Mouse (Mus musculus): ENCODE measurements around the gene Slc4a1.
A peak's percentile ranks its signal among the peaks of the same experiment; 100 is the strongest.
"Not testable (repeated sequence)": the region's sequence is repeated elsewhere in the genome, so short reads cannot be mapped to it uniquely, and the experiment has no call there.

The Slc4a1 gene

DNA sequence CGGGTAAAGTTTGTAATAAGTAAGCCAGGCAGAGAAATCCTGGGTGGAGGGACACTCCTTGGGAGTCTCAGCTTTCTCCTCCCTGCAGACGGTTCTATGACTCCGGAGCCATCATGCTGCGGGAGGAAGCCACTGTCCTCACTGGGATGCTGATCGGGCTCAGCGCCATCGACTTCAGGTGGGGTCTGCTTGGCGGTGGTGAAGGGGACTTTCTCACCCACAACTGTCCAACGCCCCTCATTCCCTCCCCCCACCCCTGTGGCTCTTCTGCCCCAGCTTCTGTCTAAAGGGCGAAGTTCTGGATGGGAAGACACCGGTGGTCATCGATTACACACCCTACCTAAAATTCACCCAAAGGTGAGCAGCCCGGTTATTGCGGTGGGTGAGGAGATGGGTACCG lies 33.1 kb upstream of the Slc4a1 start:
- no peak for DNase-seq (ENCODE audit: low spot score in 2 of 2)

DNA sequence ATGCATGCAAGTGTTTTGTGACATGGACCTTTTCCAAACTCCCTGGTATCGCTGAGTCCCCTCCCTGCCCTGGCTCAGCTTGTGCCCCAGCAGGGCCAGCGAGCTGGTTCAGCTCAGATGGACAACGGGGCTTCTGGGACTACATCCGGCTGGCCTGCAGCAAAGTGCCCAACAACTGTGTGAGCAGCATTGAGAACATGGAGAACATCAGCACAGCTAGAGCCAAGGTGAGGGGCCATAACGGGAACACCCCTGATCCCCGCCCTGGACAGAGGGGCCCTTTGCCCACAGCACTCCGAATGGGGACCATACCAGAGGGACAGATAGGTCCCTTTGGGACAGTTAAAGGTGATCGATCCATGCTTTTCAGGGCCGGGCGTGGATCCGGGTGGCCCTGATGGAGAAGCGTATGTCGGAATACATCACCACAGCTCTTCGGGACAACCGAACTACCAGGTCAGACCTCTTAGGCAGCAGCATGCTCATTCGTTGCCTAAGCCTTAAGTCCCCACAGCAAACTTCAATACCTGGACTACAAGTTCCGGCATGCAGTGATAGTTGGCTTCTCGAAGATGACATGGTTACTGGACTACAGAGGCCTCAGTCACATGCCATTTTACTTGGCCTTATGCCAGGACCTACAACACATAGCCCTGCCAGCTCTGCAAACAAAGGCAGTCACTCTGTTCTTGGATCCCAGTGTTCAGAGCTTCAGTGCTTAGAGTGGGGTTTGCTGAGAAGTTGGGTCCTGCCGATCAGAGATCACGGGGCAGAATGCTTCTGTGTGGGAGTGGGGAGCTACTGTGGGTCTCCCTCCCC lies 32.2 kb upstream of the Slc4a1 start:
- DNase-seq (ENCODE audit: low spot score in 2 of 2) = peak in 1 of 2 experiments; percentile 72

DNA sequence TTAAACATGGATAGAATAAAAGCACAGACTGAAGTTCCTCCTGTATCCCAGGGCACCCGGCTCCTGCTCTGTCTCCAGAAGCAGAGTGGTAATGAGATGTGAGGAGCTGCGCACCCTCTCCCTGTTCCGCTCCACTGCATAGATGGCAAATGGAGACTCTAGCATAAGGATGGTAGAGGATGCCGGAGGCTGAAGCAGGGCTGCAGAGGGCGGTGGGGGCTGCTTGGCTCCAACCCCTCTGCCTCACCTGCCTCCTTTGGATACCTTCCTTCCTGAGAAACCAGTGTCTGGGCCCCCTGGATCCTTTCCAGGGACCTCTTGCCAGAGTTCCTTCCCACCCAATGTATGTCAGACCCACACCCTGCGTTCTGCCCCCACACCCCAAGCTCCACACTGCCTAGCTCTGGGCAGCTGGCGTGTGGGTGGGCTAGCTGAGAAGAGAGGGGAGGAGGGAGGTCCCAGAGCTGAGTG lies 30.7 kb upstream of the Slc4a1 start:
- peak in 1 of 2 experiments; percentile 66 for DNase-seq (ENCODE audit: low spot score in 2 of 2)

DNA sequence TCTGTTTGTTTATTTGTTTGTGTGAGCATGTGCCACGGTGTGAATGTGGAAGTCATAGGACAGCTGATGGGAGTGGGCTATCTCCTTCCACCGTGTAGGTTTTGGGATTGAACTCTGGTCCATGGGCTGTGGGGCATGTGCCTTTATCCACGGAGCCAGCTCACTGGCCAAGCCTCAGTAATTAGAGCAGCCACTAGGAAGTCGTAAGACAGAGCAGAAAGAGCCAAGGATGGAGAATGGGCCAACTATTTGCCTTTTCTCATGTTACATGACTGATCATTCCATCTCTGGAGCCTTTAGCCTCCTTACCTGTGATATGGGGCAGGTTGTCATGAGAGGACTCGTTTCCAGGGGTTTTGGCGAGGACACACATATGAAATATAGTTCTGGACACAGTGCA lies 30.3 kb upstream of the Slc4a1 start:
- DNase-seq (ENCODE audit: low spot score in 2 of 2) = no peak

DNA sequence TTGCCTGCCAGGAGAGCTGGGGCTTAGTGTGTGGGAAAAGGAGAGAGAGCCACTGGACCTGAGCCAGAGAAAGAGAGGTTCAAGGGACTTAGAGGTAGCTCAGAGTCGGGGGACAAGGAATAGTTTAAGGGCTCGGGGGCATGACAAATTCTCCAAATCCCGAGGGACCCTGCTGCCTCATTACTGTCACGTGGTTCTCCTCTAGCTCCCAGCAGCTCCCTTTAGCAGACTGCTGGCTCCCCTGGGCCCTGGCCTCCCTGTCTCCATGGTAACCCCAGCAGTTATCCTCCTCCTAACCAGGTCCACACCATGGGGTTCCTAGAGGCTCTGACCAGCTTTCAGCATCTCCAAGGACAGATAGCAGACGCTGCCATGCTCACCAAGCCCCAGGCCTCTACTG lies 29.2 kb upstream of the Slc4a1 start:
- DNase-seq (ENCODE audit: low spot score in 2 of 2) = peak in 1 of 2 experiments; percentile 54

DNA sequence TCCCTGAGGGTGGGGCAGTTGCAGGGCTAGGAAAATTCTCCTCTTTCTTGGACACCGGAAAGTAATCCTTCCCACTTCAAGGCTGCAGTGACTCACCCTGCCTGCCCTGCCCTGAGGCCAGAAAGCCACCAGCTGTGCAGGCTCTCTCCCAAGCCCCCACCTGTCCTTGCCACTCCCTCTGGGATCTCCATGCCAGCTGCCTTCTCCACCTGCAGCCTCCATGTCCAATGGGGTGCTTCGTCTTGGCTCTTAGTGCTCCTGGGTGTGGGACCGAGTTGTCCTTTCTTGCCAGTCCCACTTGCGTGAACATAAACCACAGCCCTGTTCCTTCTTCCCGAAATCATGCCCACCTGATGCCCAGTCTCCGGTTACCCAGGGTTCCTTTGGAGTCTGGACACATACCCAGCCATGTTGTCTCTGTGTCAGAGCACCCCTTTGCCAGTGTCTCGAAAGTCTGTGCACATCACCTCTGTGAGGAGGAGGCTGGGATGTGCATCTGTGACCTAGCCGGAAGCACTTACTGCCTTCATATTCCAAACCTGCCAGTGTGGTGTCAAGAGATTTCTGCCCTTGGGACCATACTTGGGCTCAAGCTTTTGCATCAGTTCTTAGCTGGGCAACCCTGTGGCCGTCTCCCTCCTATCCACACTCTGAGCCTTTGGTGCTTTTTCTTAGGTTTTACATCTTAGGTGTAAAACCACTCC lies 28.6 kb upstream of the Slc4a1 start:
- DNase-seq (ENCODE audit: low spot score in 2 of 2) = peak in 1 of 2 experiments; percentile 53

DNA sequence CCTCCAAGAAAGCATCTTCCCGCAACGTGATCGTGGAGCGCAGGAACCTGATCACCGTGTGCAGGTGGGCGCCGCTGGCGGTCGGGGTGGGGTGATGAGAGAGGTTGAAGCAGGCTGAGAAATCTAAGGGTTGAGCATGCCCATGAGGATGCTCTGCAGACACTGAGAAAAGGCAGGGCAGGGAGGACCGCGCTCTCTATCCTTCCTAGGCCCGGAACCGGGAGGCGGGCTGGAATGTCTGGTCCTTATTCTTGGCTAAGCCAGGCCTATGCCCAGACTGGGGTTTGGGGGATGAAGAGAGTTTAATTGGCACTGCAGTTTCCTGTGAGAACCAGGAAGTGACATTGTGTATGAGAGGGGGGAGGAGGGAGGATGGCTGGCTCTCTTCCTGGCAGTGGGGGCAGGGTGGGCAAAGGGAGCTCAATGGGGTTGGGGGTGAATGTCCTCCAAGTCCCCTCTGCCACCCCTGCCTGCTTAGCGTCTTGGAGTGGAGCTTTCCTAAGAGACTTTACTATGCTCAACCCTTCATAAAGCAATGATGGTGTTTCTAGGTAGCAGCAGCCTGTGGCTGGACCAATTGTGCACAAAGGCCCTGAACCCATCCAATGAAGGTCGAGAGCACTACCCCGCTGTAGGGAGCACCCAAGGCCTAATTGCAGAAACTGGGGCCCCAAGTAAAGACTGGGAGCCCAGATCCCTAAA lies 27.9 kb upstream of the Slc4a1 start:
- peak; percentile 73 to 75 for DNase-seq (ENCODE audit: low spot score in 2 of 2)

DNA sequence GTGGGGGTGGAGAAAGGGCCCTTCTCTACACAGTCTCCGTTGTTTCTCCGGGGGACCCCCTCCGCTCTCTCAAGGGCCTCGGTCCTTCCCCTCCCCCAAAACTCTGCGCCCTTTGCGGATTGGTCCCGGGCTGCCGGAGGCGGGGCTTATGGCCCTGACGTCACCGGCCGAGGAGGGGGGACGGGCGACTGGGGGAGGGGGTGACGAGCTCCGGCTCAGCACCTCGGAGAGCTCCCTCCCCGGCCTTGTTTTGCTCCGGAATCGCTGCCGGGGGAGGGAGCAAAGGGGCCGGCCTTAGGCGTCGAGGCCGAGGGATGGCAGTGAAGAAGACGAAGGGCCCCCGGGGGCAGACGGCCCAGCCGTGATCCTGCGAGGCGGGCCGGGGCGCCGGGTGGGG lies 27.2 kb upstream of the Slc4a1 start, which contains the start of gene Rundc3a:
Rundc3a (plus strand) TSS at position 166 of the 397 bp plus-strand sequence.
- peak; percentile 98 for DNase-seq (ENCODE audit: low spot score in 2 of 2)

DNA sequence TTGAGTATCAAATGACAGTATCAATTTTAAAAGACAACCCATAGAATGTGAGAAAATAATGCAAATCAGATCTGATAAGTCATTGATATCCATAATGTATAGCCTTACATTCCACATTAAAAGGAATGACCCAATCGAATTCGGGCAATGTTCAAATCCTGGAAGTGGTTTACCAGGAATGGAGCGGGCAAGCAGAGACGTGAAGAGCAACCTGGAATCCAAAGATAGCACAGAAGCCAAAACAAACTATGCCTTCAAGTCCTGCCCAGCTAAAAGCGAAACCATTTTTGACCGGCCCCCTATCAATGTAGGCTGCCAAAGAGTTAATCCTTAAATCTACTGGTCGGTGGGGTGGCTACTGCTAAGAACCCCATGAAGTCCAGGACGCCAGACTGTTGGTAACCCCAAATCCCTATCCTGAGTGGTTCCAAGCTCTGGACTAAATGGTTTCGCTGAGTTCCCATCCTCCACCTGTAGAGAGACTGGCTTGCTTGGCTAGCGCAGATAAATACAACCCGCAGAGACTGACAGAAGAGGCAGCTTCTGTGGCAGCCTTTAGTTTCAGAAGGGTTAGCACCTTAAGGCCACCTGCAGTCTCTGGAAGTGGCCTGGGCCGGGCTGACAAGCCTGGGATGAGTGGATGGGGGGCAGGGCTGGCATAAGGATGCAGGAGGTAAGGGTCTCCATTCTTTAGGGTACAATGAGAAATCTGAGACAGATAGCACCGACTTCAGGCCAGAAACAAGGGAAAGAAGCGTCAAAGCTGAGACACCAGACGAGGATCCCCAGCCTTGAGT lies 26.6 kb upstream of the Slc4a1 start:
- DNase-seq (ENCODE audit: low spot score in 2 of 2) = no peak

DNA sequence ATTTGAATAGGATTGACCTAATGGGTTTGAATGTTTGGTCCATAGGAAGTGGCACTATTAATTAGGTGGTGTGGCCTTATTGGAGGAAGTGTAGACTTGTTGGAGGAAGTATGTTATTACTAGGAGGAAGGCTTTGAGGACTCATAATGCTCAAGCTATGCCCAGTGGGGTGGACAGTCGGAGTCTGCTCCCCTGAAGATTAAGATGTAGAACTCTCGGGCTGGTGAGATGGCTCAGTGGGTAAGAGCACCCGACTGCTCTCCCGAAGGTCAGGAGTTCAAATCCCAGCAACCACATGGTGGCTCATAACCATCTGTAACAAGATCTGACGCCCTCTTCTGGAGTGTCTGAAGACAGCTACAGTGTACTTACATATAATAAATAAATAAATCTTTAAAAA lies 23.4 kb upstream of the Slc4a1 start:
- DNase-seq (ENCODE audit: low spot score in 2 of 2) = not testable (repeated sequence)

DNA sequence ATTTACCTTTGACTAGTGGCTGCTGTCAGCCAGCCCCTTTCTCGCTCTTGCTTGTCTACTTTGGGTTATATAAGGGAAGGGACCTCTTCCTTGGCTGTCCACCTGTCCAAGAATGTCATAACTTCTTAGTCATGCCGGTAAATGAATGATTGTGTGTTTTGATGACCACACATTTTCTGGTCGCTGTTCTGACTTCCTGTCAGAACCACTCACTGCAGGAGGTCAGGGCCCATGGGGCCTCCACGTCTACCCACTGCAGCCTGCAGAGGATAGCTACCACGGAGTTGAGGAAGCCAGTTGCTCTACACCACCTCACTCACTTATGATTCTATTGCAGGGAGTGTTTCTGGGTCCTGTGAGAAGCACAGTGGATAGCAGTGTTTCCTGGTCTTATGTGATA lies 20.1 kb upstream of the Slc4a1 start:
- no peak for DNase-seq (ENCODE audit: low spot score in 2 of 2)

DNA sequence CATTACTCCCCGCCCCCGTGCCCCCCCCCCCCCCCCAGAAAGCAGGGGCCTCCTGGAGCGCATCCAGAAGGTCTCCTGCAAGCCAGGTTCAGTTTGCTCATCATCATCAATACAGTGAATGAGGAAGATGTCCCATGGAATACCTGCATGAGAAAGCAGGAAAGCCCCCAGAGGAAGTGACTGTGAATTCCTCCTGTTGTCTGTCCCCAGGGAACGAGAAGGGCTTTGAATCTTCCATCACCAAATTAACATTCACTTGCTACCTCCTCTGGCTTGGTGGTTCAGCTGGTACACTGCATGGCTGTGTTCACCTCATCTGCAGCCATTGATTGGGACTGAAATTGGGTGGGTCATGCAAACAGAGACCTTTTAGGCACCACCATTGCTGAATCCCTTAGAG lies 19.1 kb upstream of the Slc4a1 start:
- DNase-seq (ENCODE audit: low spot score in 2 of 2) = no peak

DNA sequence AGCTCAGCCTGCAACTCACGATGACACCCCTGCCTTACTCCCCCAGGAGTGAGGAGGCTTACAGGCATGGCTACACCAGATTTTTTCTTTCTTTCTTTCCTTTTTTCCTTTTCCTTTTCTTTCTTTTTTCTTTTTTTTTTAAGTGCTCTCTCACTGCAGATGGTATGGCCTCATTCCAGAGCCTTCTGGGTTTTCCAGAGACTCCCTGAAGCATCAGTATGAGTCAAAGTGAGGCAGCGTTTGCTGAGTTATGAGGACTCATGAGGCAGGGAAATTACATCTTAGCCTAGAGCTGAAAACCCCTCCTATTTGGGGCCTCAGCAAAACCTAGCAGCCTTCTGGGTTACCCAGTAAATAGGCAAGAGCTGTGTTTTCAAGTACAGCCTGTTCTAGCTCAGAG lies 18.4 kb upstream of the Slc4a1 start:
- DNase-seq (ENCODE audit: low spot score in 2 of 2) = peak in 1 of 2 experiments; percentile 74

DNA sequence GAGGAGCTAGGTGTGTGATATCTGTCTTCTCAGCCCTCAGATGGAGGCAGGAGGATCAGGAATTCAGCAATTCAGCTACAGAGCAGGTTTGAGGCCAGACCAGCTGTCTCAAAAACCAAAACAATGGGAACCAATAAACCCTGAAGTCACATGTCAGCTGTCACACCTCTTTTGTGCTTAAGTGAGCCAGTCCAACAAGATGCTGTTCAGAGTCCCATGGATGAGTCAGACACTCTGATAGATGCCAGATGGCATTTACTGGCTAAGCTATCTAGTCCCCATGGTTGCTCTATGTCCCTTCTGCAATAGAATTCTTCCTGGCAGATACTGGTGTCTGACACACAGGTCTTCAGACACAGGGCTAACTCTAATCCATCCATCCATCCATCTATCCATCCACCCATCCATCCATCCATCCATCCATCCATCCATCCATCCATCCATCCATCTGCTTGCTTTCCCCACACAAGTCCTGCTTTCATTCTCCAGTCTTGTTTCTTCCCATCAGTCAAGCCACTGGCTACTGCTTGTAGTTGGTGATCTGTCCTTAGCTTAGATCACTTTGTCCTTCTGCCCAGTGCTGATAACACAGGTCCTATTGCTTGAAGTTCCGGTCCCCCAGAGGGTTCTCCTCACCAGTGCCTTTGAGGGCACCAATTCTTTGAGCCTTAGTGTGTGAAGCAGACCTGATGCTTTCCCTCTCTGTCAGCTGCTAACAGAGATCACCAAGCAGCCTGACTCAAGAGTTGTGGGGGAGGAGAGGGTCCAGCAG lies 17.5 kb upstream of the Slc4a1 start:
- no peak for DNase-seq (ENCODE audit: low spot score in 2 of 2)

DNA sequence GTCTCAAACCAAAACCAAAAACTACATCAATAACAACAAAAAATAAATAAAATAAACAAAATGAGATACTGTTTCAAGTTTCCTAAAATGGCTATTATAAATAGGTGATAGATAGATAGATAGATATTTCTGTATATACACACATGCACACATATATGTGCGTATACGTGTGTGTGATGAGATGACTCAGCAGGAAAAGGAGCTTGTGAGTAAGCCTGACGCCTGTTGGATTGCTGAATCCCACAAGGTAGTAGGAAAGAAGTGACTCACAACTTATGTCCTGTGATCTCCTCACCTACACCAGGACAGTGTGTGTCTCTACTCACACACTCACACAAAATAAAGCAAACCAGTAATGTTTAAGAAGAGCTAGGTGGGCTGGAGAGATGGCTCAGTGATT lies 16.8 kb upstream of the Slc4a1 start:
- DNase-seq (ENCODE audit: low spot score in 2 of 2) = no peak

DNA sequence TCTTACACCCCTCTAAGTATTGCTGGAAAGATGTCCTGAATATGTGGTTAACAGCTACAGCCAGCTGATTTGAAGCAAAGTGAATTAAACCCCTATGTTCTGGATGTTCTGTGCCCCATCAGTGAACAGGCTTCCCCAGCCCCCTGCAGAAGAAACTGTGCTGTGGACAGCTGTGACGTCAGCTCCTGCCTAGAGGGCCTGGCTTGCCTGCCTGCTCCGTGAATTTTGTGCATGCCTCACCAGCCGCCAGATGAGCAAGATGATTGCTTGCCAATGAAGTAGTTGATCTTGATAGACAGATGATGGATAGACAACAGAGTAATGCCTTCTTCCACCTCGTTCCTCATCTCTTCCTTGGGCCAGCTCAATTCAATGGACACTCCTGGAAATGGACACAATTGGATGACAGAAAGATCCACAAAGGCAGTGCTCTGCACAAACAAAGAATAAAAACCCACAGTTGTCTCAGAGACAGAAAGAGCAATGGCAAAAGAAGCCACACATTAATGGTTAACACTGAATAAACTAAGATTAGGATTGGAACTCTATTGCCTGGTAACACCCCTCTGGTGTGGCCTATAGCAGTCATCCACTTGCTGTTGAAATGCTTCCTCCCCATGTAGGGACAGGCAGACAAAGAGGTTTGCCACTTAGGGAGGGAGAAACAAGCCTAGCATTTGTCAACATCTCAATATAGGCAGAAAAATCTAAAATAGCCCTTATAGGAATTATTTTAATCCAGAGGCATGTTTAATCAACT lies 15.5 kb upstream of the Slc4a1 start:
- no peak for DNase-seq (ENCODE audit: low spot score in 2 of 2)

DNA sequence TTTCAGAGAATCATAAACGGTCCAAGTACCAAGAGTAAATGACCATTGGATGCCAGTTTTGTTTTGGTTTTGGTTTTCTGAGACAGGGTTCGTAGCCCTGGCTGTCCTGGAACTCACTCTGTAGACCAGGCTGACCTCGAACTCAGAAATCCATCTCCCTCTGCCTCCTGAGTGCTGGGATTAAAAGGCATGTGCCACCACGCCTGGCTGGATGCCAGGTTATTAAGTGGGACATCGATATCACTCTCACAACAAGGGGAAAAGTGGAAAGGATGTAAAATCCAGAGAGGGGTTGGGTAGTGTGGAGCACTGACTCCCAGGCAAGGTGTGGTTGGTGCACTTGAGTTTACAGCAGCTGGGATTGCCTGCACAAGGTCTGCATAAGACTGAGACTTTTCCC lies 14.1 kb upstream of the Slc4a1 start:
- no peak for DNase-seq (ENCODE audit: low spot score in 2 of 2)

DNA sequence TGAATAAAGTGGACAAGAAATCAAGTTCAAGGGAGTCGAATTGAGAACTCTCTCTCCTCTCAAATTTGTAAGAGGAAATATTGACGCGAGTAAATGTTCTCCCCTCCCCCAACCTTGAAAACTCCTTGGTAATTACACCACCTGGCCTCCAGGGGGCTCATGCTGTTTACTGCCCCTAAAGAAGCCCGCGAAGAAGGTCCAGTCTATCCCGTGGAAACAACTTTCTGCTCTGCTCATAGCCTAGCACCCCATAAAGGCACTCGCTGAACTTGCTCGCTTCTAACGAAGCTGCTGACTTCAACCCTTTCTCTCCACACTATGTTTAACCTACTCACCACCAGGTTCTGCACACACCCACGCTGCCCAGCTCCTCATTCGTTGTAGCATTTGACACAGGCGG lies 11.2 kb upstream of the Slc4a1 start:
- no peak for DNase-seq (ENCODE audit: low spot score in 2 of 2)

DNA sequence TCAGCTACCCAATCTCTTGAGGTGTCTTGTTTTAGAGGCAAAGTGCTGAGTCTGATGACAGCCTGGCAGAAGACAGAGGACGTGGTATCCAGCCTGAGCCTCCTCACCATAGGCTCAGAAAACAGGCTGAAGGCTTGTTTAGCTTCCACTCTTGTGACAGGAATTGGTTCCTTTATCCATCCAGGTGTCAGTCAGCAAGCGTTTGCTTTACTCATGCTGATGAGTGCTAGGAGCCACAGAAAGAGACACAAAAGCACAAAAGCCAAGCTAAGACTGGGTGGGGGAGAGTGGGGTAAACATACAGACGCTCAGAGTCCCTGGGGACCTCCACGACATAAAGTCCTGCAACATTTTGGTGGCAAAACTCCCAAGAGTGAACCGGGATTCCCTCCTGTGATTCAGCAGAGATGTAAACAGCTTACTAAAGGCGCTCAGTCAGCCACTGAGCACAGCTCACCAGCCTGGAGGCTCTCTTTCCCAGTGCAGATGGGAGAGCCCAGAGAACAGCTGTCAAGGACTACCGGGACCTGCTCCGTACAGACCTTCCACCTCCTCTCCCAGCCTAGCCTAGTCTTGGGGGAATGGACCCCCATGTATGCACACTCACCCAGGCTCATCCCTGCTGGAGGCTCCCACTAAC lies 10.3 kb upstream of the Slc4a1 start:
- DNase-seq (ENCODE audit: low spot score in 2 of 2) = no peak
